ENCODE assay signal across 20 mouse cellular contexts in genomic region chr3:86291326-86291725, GRCm38 (mm10).
DNase-seq lines count a peak whose midpoint lies in the region; ATAC-seq and TF ChIP-seq lines count a peak whose summit lies in the region.
"Had no signal": no experiment of that assay in that cellular context is flagged by ENCODE, and none has a peak within 500 bp of the region (broad histone marks: within the 10 kb centered on the region; RNA-seq: fewer than 3 reads in every experiment).

No protein-coding gene starts in this region.

- H3K4me2 ChIP-seq in limb, embryonic 12.5 days = no peak overlapping the region
- H3K4me2 ChIP-seq in midbrain, postnatal 0 days (ENCODE audit: low read depth, low read length, poor library complexity, severe bottlenecking) = no peak overlapping the region
- H3K4me2 ChIP-seq: embryonic facial prominence, embryonic 12.5 days; forebrain, embryonic 15.5 days; heart, embryonic 13.5 days; hindbrain, embryonic 15.5 days had no signal

- no peak for ATAC-seq in limb, embryonic 12.5 days (ENCODE audit: insufficient number of reproducible peaks, insufficient read depth, low FRiP score, low TSS enrichment, low read depth)
- ATAC-seq in midbrain, postnatal 0 days (ENCODE audit: low FRiP score) = no peak
- ATAC-seq: CD4-positive, CD25-positive, alpha-beta regulatory T cell, adult 4 months; forebrain, embryonic 15.5 days had no signal

- no peak overlapping the region for H3K4me3 ChIP-seq in limb, embryonic 12.5 days (replicated peaks)
- no peak overlapping the region for H3K4me3 ChIP-seq in limb, embryonic 10.5 days
- no peak overlapping the region for H3K4me3 ChIP-seq in midbrain, postnatal 0 days (ENCODE audit: low read depth, low read length)
- H3K4me3 ChIP-seq in midbrain, embryonic 10.5 days = no peak overlapping the region
- H3K4me3 ChIP-seq: embryonic facial prominence, embryonic 12.5 days; forebrain, embryonic 15.5 days; heart, embryonic 13.5 days; hindbrain, embryonic 15.5 days had no signal

- H3K9me3 ChIP-seq in limb, embryonic 12.5 days = no peaks in the 10 kb centered on the region
- no peaks in the 10 kb centered on the region for H3K9me3 ChIP-seq in limb, embryonic 10.5 days (replicated peaks)
- H3K9me3 ChIP-seq in midbrain, postnatal 0 days (ENCODE audit: low read length) = no peaks in the 10 kb centered on the region
- H3K9me3 ChIP-seq in midbrain, embryonic 10.5 days (replicated peaks) = no peaks in the 10 kb centered on the region
- H3K9me3 ChIP-seq: embryonic facial prominence, embryonic 12.5 days; forebrain, embryonic 15.5 days; heart, embryonic 13.5 days; hindbrain, embryonic 15.5 days had no signal

- H3K9ac ChIP-seq in limb, embryonic 12.5 days (replicated peaks) = no peak overlapping the region
- no peak overlapping the region for H3K9ac ChIP-seq in midbrain, postnatal 0 days (replicated peaks; ENCODE audit: low read length, poor library complexity, severe bottlenecking)
- H3K9ac ChIP-seq: embryonic facial prominence, embryonic 12.5 days; forebrain, embryonic 15.5 days; heart, embryonic 13.5 days; hindbrain, embryonic 15.5 days had no signal

- peak; percentile 4 for DNase-seq in embryo, embryonic 10.5 days (ENCODE audit: low spot score)
- no peak for DNase-seq in embryo, embryonic 10 days (ENCODE audit: low spot score)
- DNase-seq in limb, embryonic 10.5 days (ENCODE audit: low spot score) = no peak
- DNase-seq in midbrain, postnatal 0 days (ENCODE audit: low spot score) = peak; percentile 3
- DNase-seq in midbrain, embryonic 10.5 days (ENCODE audit: low spot score) = no peak
- DNase-seq in cerebellum, postnatal 10 days = no peak
- DNase-seq in adrenal gland, adult 8-10 months = no peak
- DNase-seq: adrenal gland, postnatal 25 days; B cell, adult 2 months; cerebellum, adult 2 months; cerebellum, postnatal 14 days; gastrocnemius, postnatal 36 days; heart, adult 11 months; heart, postnatal 36 days had no signal

- no peaks in the 10 kb centered on the region for H3K36me3 ChIP-seq in limb, embryonic 12.5 days
- H3K36me3 ChIP-seq in limb, embryonic 10.5 days = no peaks in the 10 kb centered on the region
- no peaks in the 10 kb centered on the region for H3K36me3 ChIP-seq in midbrain, postnatal 0 days (ENCODE audit: insufficient read depth, low read length)
- no peaks in the 10 kb centered on the region for H3K36me3 ChIP-seq in midbrain, embryonic 10.5 days
- H3K36me3 ChIP-seq: embryonic facial prominence, embryonic 12.5 days; forebrain, embryonic 15.5 days; heart, embryonic 13.5 days; hindbrain, embryonic 15.5 days had no signal

- peaks cover 3% of the 10 kb centered on the region; the same call in 1 of the 2 replicates for H3K4me1 ChIP-seq in limb, embryonic 12.5 days (replicated peaks)
- H3K4me1 ChIP-seq in limb, embryonic 10.5 days = no peaks in the 10 kb centered on the region
- no peaks in the 10 kb centered on the region for H3K4me1 ChIP-seq in midbrain, postnatal 0 days (ENCODE audit: insufficient read depth, low read length)
- no peaks in the 10 kb centered on the region for H3K4me1 ChIP-seq in midbrain, embryonic 10.5 days
- H3K4me1 ChIP-seq: embryonic facial prominence, embryonic 12.5 days; forebrain, embryonic 15.5 days; hindbrain, embryonic 15.5 days had no signal

- H3K27me3 ChIP-seq in limb, embryonic 12.5 days = no peaks in the 10 kb centered on the region
- H3K27me3 ChIP-seq in limb, embryonic 10.5 days (ENCODE audit: low read depth, poor library complexity, severe bottlenecking) = no peaks in the 10 kb centered on the region
- H3K27me3 ChIP-seq in midbrain, postnatal 0 days (ENCODE audit: insufficient read depth, low read length) = no peaks in the 10 kb centered on the region
- no peaks in the 10 kb centered on the region for H3K27me3 ChIP-seq in midbrain, embryonic 10.5 days (ENCODE audit: low read depth, poor library complexity, severe bottlenecking)
- H3K27me3 ChIP-seq: embryonic facial prominence, embryonic 12.5 days; forebrain, embryonic 15.5 days; heart, embryonic 13.5 days; hindbrain, embryonic 15.5 days had no signal

- 0 out of 2 replicates have a peak overlapping the region, but pooled peaks have one; percentile 29 for H3K27ac ChIP-seq in limb, embryonic 12.5 days
- no peak overlapping the region for H3K27ac ChIP-seq in limb, embryonic 10.5 days
- no peak overlapping the region for H3K27ac ChIP-seq in midbrain, postnatal 0 days (ENCODE audit: low read depth, low read length)
- no peak overlapping the region for H3K27ac ChIP-seq in midbrain, embryonic 10.5 days (replicated peaks)
- H3K27ac ChIP-seq: embryonic facial prominence, embryonic 12.5 days; forebrain, embryonic 15.5 days; heart, embryonic 13.5 days; hindbrain, embryonic 15.5 days had no signal

- WGBS in limb, embryonic 12.5 days = 39% methylated on average over 8 of the region's 8 CpGs
- 68% methylated on average over 8 of the region's 8 CpGs for WGBS in limb, embryonic 10.5 days
- WGBS in midbrain, postnatal 0 days = 46% methylated on average over 8 of the region's 8 CpGs
- WGBS in midbrain, embryonic 10.5 days = 64% methylated on average over 8 of the region's 8 CpGs

- TF ChIP-seq CTCF in midbrain, postnatal 0 days (IDR thresholded peaks at IDR 0.05) = no peak

Comparison
In these comparisons a context has a peak if more than half of its experiments do, and no peak if none do; other contexts are left out.
1. DNase-seq: peak in embryo, embryonic 10.5 days (single experiment) and midbrain, postnatal 0 days (single experiment); none in embryo, embryonic 10 days (single experiment), limb, embryonic 10.5 days (single experiment), midbrain, embryonic 10.5 days (single experiment), cerebellum, postnatal 10 days (0 of 2) and adrenal gland, adult 8-10 months (single experiment).